Mouse (Mus musculus): ENCODE measurements around the gene Pfn4.

GRCm38 (mm10) chr12:4827256-4827655 is 58.4 kb downstream of the Pfn4 start:
- TF ChIP-seq EP300 (IDR thresholded peaks at IDR 0.05; ENCODE audit: insufficient read depth, low read depth, low read length), result no peak
- no peak for TF ChIP-seq CTCF (IDR thresholded peaks at IDR 0.05; ENCODE audit: low read depth, low read length)
- no peak for TF ChIP-seq POLR2A (IDR thresholded peaks at IDR 0.05; ENCODE audit: insufficient read depth, low read length)
